Mouse (Mus musculus): Measurements from ENCODE around the gene Wdr62. TPM values are rescaled to one million over a fixed set of nuclear protein-coding genes. Genes with fewer than 3 reads are reported as not detected.
"Not testable (repeated sequence)": the region's sequence is repeated elsewhere in the genome, so short reads cannot be mapped to it uniquely, and the experiment has no call there.

The Wdr62 gene
- polyA plus RNA-seq, 1 experiment from 2014 or later, result 11.8 TPM

DNA sequence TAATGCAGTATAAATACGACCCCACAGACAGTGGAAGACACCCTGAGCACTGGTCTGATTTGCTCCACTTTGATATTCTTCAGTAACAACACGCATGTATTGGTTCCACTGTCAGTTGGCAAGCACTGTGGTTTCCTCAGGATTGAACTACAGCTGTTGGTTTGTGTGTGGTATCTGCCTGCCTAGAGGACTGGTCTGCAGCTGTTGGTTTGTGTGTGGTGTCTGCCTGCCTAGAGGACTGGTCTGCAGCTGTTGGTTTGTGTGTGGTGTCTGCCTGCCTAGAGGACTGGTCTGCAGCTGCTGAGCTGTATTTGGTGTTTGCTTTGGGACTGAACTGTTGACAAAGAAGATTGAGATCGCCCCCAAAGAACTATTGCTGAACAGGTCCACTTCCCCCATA lies 42.8 kb downstream of the Wdr62 start:
- WGBS, result 77% methylated on average over 3 of the region's 3 CpGs

GRCm38 (mm10) chr7:30235625-30236024 lies 44.6 kb downstream of the Wdr62 start, which contains the start of gene Ovol3:
TSS of gene Ovol3 (minus strand) at chr7:30235725.
- Histone ChIP-seq H3K9me3 (ENCODE audit: control insufficient read depth, low read length) (no peaks in the 10 kb centered on the region), H3K27me3 (ENCODE audit: control insufficient read depth, insufficient read depth, low read depth, low read length) (no peaks in the 10 kb centered on the region), H3K4me3 (ENCODE audit: low read length) (no peak within 1 kb of the TSS), H3K27ac (ENCODE audit: low read length) (no peak within 1 kb of the TSS), H3K36me3 (ENCODE audit: control insufficient read depth, insufficient read depth, low read length) (no peaks in the 10 kb centered on the region; the same call in 1 of the 2 replicates), H3K4me2 (ENCODE audit: low read depth, low read length) (no peak within 1 kb of the TSS), H3K4me1 (replicated peaks; ENCODE audit: control insufficient read depth, insufficient read depth, low read length) (peaks cover 5% of the 10 kb centered on the region), H3K9ac (ENCODE audit: low read length) (no peak within 1 kb of the TSS)
- no peak for ATAC-seq (ENCODE audit: low read depth)
- 76% methylated on average over 4 of the region's 4 CpGs for WGBS

More for the DNA sequence above, 42.8 kb downstream of the Wdr62 start:
- H3K27me3 ChIP-seq (ENCODE audit: control insufficient read depth, insufficient read depth, low read depth, low read length); H3K36me3 ChIP-seq (ENCODE audit: control insufficient read depth, insufficient read depth, low read length); H3K4me3 ChIP-seq (ENCODE audit: low read length); H3K9me3 ChIP-seq (ENCODE audit: control insufficient read depth, low read length); H3K27ac ChIP-seq (ENCODE audit: low read length); ATAC-seq (ENCODE audit: low read depth); H3K4me2 ChIP-seq (ENCODE audit: low read depth, low read length); H3K4me1 ChIP-seq (replicated peaks; ENCODE audit: control insufficient read depth, insufficient read depth, low read length); H3K9ac ChIP-seq (ENCODE audit: low read length): not testable (repeated sequence)

DNA sequence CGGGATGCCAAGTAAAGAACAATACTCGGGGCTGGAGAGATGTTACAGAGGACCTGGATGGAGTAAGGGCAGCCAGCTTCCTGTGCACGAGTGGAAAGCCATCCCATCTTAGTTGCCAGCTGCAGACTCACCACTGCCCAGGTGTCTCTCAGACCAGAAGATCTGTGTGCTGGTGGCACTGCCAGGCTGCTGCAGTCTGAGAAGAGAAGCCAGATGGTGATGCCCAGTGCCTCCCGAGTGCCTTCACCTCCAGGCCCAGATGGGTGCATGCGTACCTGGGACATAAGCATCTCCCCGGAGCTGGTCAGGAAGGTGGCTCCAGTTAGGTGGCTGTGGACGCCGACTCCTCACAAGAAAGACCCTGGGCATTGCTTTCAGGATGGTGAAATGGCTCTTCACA lies 45.1 kb downstream of the Wdr62 start:
- no peak overlapping the region for H3K4me2 ChIP-seq (ENCODE audit: low read depth, low read length)
- peaks cover 6% of the 10 kb centered on the region for H3K4me1 ChIP-seq (replicated peaks; ENCODE audit: control insufficient read depth, insufficient read depth, low read length)
- H3K36me3 ChIP-seq (ENCODE audit: control insufficient read depth, insufficient read depth, low read length), result no peaks in the 10 kb centered on the region; the same call in 1 of the 2 replicates
- no peak overlapping the region for H3K27ac ChIP-seq (ENCODE audit: low read length)
- H3K4me3 ChIP-seq (ENCODE audit: low read length), result no peak overlapping the region
- H3K9me3 ChIP-seq (ENCODE audit: control insufficient read depth, low read length), result no peaks in the 10 kb centered on the region
- no peaks in the 10 kb centered on the region for H3K27me3 ChIP-seq (ENCODE audit: control insufficient read depth, insufficient read depth, low read depth, low read length)
- no peak overlapping the region for H3K9ac ChIP-seq (ENCODE audit: low read length)
- ATAC-seq (ENCODE audit: low read depth), result no peak
- WGBS, result 83% methylated on average over 8 of the region's 8 CpGs

DNA sequence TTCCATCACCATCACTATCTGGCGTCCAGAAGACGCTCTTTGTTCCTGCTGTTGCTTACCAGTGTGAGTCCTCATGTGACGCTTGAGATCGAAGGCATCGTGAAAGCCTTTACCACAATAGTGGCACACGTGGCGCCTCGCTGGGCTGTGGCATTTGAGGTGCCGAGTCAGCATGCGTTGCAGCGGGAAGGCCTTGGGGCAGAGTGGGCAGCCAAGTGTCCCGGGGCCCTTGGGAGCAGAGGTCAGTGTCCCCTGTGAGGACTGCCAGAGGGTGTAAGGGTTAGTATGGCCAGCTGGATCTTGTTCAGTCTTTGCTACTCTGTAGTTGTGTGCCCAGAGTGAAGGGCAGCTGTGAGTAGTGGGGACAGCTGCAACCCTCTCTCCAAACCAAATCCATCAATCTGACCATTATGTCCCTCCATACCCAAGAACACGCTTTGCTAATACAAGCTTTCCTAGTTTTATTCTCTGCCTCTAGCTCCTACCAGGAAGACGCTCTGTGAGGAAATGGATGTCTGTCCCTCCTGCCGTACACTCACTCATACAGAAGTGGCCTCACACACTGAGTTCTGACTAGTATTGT lies 45.9 kb downstream of the Wdr62 start:
- H3K27me3 ChIP-seq (ENCODE audit: control insufficient read depth, insufficient read depth, low read depth, low read length), result no peaks in the 10 kb centered on the region
- WGBS, result 86% methylated on average over 15 of the region's 15 CpGs
- ATAC-seq (ENCODE audit: low read depth), result no peak
- H3K9me3 ChIP-seq (ENCODE audit: control insufficient read depth, low read length), result no peaks in the 10 kb centered on the region
- H3K4me3 ChIP-seq (ENCODE audit: low read length), result no peak overlapping the region
- H3K4me2 ChIP-seq (ENCODE audit: low read depth, low read length), result no peak overlapping the region
- H3K9ac ChIP-seq (ENCODE audit: low read length), result no peak overlapping the region
- peaks cover 6% of the 10 kb centered on the region for H3K4me1 ChIP-seq (replicated peaks; ENCODE audit: control insufficient read depth, insufficient read depth, low read length)
- H3K36me3 ChIP-seq (ENCODE audit: control insufficient read depth, insufficient read depth, low read length), result peaks cover 3% of the 10 kb centered on the region; the same call in 1 of the 2 replicates
- no peak overlapping the region for H3K27ac ChIP-seq (ENCODE audit: low read length)

GRCm38 (mm10) chr7:30233387-30233786 lies 46.8 kb downstream of the Wdr62 start:
- Histone ChIP-seq H3K9ac (ENCODE audit: low read length) (no peak overlapping the region), H3K4me3 (ENCODE audit: low read length) (no peak overlapping the region)
- 87% methylated on average over 20 of the region's 20 CpGs for WGBS

GRCm38 (mm10) chr7:30232631-30233148 lies 47.5 kb downstream of the Wdr62 start:
- peak overlapping the region; percentile 95 for H3K27ac ChIP-seq (ENCODE audit: low read length)
- peak overlapping the region; percentile 79 for H3K9ac ChIP-seq (ENCODE audit: low read length)
- H3K4me2 ChIP-seq (ENCODE audit: low read depth, low read length), result peak overlapping the region; percentile 73
- no peaks in the 10 kb centered on the region for H3K27me3 ChIP-seq (ENCODE audit: control insufficient read depth, insufficient read depth, low read depth, low read length)
- ATAC-seq (ENCODE audit: low read depth), result peak; percentile 5; the same call in 1 of the 2 replicates
- peak overlapping the region; percentile 71 for H3K4me3 ChIP-seq (ENCODE audit: low read length)
- WGBS, result 4% methylated on average over 24 of the region's 24 CpGs
- H3K4me1 ChIP-seq (replicated peaks; ENCODE audit: control insufficient read depth, insufficient read depth, low read length), result peaks cover 6% of the 10 kb centered on the region
- H3K36me3 ChIP-seq (ENCODE audit: control insufficient read depth, insufficient read depth, low read length), result peaks cover 3% of the 10 kb centered on the region; the same call in 1 of the 2 replicates
- H3K9me3 ChIP-seq (ENCODE audit: control insufficient read depth, low read length), result no peaks in the 10 kb centered on the region

More at GRCm38 (mm10) chr7:30233387-30233786, 46.8 kb downstream of the Wdr62 start:
- H3K36me3 ChIP-seq (ENCODE audit: control insufficient read depth, insufficient read depth, low read length), result peaks cover 3% of the 10 kb centered on the region; the same call in 1 of the 2 replicates
- H3K4me2 ChIP-seq (ENCODE audit: low read depth, low read length), result peak overlapping the region; percentile 73
- no peak overlapping the region for H3K27ac ChIP-seq (ENCODE audit: low read length)
- no peaks in the 10 kb centered on the region for H3K27me3 ChIP-seq (ENCODE audit: control insufficient read depth, insufficient read depth, low read depth, low read length)
- H3K9me3 ChIP-seq (ENCODE audit: control insufficient read depth, low read length), result no peaks in the 10 kb centered on the region
- H3K4me1 ChIP-seq (replicated peaks; ENCODE audit: control insufficient read depth, insufficient read depth, low read length), result peaks cover 6% of the 10 kb centered on the region
- no peak for ATAC-seq (ENCODE audit: low read depth)

- Histone ChIP-seq H3K36me3 (ENCODE audit: control insufficient read depth, insufficient read depth, low read length) (peaks cover 5% of the 10 kb centered on the region), H3K4me3 (ENCODE audit: low read length) (peak within 1 kb of the TSS; percentile 71), H3K9ac (ENCODE audit: low read length) (peak within 1 kb of the TSS; percentile 79), H3K4me2 (ENCODE audit: low read depth, low read length) (peak within 1 kb of the TSS; percentile 90), H3K27ac (ENCODE audit: low read length) (peak within 1 kb of the TSS; percentile 95), H3K27me3 (ENCODE audit: control insufficient read depth, insufficient read depth, low read depth, low read length) (no peaks in the 10 kb centered on the region), H3K4me1 (replicated peaks; ENCODE audit: control insufficient read depth, insufficient read depth, low read length) (peaks cover 6% of the 10 kb centered on the region), H3K9me3 (ENCODE audit: control insufficient read depth, low read length) (no peaks in the 10 kb centered on the region)
- peak; percentile 97 for ATAC-seq (ENCODE audit: low read depth)
- WGBS, result under 1% methylated on average over 67 of the region's 67 CpGs
These were observed 48.4 kb downstream of the Wdr62 start, which contains the start of the genes Polr2i and Tbcb for GRCm38 (mm10) chr7:30231669-30232454. TSS of gene Polr2i (plus strand) at chr7:30231948. TSS of gene Tbcb (minus strand) at chr7:30232272.

- no peak for ATAC-seq (ENCODE audit: low read depth)
- Histone ChIP-seq H3K9ac (ENCODE audit: low read length) (peak overlapping the region; percentile 73), H3K9me3 (ENCODE audit: control insufficient read depth, low read length) (no peaks in the 10 kb centered on the region), H3K36me3 (ENCODE audit: control insufficient read depth, insufficient read depth, low read length) (peaks cover 10% of the 10 kb centered on the region), H3K27me3 (ENCODE audit: control insufficient read depth, insufficient read depth, low read depth, low read length) (no peaks in the 10 kb centered on the region), H3K4me3 (ENCODE audit: low read length) (peak overlapping the region; percentile 71), H3K4me2 (ENCODE audit: low read depth, low read length) (peak overlapping the region; percentile 90), H3K27ac (ENCODE audit: low read length) (peak overlapping the region; percentile 21; the same call in 1 of the 2 replicates), H3K4me1 (replicated peaks; ENCODE audit: control insufficient read depth, insufficient read depth, low read length) (peaks cover 6% of the 10 kb centered on the region)
- under 1% methylated on average over 16 of the region's 16 CpGs for WGBS
These were observed 48.9 kb downstream of the Wdr62 start for GRCm38 (mm10) chr7:30231328-30231668.

DNA sequence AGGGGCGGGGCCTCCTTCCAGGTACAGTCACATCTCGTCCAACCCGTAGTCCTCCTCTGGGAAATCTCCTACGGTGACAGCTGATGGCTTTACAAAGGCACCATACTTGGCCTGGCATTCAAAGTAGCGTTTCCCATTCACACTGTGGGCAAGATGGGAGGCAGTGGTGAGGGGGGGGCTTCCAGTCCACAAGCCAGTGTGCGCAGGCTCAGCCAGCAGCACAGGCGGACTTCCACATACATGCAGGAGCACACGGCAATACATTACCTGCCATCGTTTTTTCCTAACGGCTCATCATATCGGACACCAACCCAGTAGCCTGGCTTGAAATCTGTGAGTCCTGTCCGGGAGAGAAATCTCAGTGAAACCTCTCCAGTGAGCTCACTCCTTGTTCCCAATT lies 56.0 kb downstream of the Wdr62 start:
- Histone ChIP-seq H3K9ac (ENCODE audit: low read length) (no peak overlapping the region), H3K4me3 (ENCODE audit: low read length) (no peak overlapping the region), H3K4me2 (ENCODE audit: low read depth, low read length) (no peak overlapping the region), H3K4me1 (replicated peaks; ENCODE audit: control insufficient read depth, insufficient read depth, low read length) (peaks cover 6% of the 10 kb centered on the region), H3K27ac (ENCODE audit: low read length) (no peak overlapping the region), H3K9me3 (ENCODE audit: control insufficient read depth, low read length) (no peaks in the 10 kb centered on the region), H3K36me3 (ENCODE audit: control insufficient read depth, insufficient read depth, low read length) (peaks cover 26% of the 10 kb centered on the region), H3K27me3 (ENCODE audit: control insufficient read depth, insufficient read depth, low read depth, low read length) (no peaks in the 10 kb centered on the region)
- no peak for ATAC-seq (ENCODE audit: low read depth)
- WGBS, result 92% methylated on average over 12 of the region's 12 CpGs
